Mouse (Mus musculus) ES-Bruce4 (cell line): ENCODE data around the gene Mycbpap.

Experiments used
- EP300 ChIP-seq: IDR thresholded peaks from 2 replicates; pipeline ENCODE4 v1.6.1; 2011; ENCODE audit warnings: low read depth, low read length; ENCODE audit not compliant: insufficient read depth
- POLR2A ChIP-seq: IDR thresholded peaks from one replicate; pipeline ENCODE4 v1.8.1; 2011; ENCODE audit warnings: low read length; ENCODE audit not compliant: insufficient read depth

DNA sequence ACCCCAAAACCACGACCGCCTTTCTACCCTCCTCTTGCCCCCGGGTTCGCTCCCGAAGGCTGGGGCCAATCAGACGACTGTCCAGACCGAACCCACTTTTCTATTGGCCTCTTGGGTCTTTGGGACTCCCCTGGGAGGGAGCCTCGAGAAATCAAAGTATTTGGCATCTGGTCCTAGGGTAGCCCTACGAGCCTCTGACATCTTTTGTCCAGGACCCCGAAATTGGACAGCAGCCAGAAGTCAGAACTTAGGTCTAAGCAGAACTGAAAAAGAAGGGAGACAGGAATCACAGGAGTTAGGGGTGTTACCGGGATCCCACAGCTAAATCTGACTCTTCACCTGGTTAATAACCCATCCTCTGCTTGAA is 47.0 kb downstream of the Mycbpap start:
- TF ChIP-seq EP300 = no peak
- no peak for TF ChIP-seq POLR2A
